In the genomic region with DNA sequence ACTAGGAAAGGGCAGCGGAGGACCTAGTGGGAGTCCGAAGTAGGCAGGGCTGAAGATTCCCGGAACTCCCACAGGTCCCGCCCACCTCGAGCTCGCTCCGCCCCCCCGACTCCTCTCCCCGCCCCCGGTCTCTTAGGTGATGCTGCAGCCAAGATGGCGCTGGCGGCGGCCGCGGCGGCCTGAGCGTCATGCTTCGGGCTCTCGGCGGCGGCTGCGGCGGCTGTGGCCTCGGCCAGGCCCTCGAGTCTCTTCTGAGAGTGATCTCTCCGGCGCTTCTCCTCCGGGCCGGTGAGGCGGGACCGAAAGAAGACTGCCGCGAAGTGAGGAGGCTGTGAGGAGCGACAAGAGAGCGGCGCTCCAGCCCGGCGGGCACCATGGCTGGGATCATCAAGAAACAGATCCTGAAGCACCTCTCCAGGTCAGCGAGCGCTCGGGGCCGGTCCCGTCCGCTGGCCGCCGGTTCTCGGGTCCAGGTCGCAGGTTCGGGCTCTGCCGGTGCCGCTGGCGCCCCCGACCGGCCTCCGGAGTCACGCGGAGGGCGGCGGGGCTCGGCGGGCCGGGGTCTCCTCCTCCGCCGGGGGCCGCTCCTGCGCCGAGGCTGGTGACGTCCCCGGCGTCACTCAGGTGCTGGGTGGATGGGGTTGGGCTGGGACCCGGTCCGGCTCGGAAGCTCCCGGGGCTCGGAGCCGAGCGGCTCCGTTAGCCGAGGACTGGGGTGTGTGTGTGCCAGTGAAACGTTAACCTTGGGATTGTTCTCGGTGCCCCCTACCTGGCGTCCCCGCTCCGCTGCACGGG, we compare ENCODE assay signal across 8 mouse cellular contexts. TPM values are rescaled to one million over a fixed set of nuclear protein-coding genes. Genes with fewer than 3 reads are reported as not detected.
DNase-seq lines count a peak whose midpoint lies in the region; ATAC-seq and TF ChIP-seq lines count a peak whose summit lies in the region.

A gene (plus strand): TSS at position 121 of the 795 bp plus-strand sequence.

- H3K4me1 ChIP-seq in E14TG2a.4 (replicated peaks; ENCODE audit: low read depth, low read length) = peaks cover 11% of the 10 kb centered on the region
- peaks cover 9% of the 10 kb centered on the region for H3K4me1 ChIP-seq in forebrain, embryonic 12.5 days
- H3K4me1 ChIP-seq in heart, embryonic 16.5 days (ENCODE audit: control insufficient read depth, insufficient read depth, low read length) = peaks cover 15% of the 10 kb centered on the region
- H3K4me1 ChIP-seq in liver, embryonic 14.5 days (replicated peaks; ENCODE audit: control insufficient read depth in 2 of 2, insufficient read depth in 2 of 2, low read length in 1 of 2) = peaks cover 5 to 12% of the 10 kb centered on the region in 2 experiments
- H3K4me1 ChIP-seq in stomach, embryonic 15.5 days = 0 out of 2 replicates have a peak, but pooled peaks cover 4% of the 10 kb centered on the region

- H3K36me3 ChIP-seq in E14TG2a.4 (ENCODE audit: insufficient read depth, low read length) = no peaks in the 10 kb centered on the region
- H3K36me3 ChIP-seq in forebrain, embryonic 12.5 days (replicated peaks) = no peaks in the 10 kb centered on the region
- H3K36me3 ChIP-seq in heart, embryonic 16.5 days (ENCODE audit: control insufficient read depth, insufficient read depth) = no peaks in the 10 kb centered on the region
- H3K36me3 ChIP-seq in liver, embryonic 14.5 days (replicated peaks; ENCODE audit: control insufficient read depth, insufficient read depth, low read depth) = no peaks in the 10 kb centered on the region
- no peaks in the 10 kb centered on the region for H3K36me3 ChIP-seq in stomach, embryonic 15.5 days

- DNase-seq in c-Kit-positive CD71-positive TER-119-positive erythroid progenitor cells, embryonic 14.5 days (ENCODE audit: low spot score) = peak; percentile 91
- peak; percentile 94 to 98 for DNase-seq in kidney, postnatal 36 days
- DNase-seq in liver, embryonic 14.5 days (ENCODE audit: low read depth in 3 of 3, low spot score in 3 of 3) = peak; percentile 80 to 84 (median 80)
- DNase-seq in neural tube, embryonic 10.5 days (ENCODE audit: extremely low spot score, low spot score) = peak; percentile 91

- H3K27ac ChIP-seq in forebrain, embryonic 12.5 days = peak within 1 kb of the TSS; percentile 85
- peak within 1 kb of the TSS; percentile 94 for H3K27ac ChIP-seq in heart, embryonic 16.5 days (ENCODE audit: low read length)
- H3K27ac ChIP-seq in liver, embryonic 14.5 days = peak within 1 kb of the TSS; percentile 50
- H3K27ac ChIP-seq in stomach, embryonic 15.5 days = peak within 1 kb of the TSS; percentile 85

- peak within 1 kb of the TSS; percentile 73 for H3K4me2 ChIP-seq in forebrain, embryonic 12.5 days
- H3K4me2 ChIP-seq in heart, embryonic 16.5 days (ENCODE audit: low read depth, low read length) = peak within 1 kb of the TSS; percentile 76
- peak within 1 kb of the TSS; percentile 85 for H3K4me2 ChIP-seq in liver, embryonic 14.5 days (ENCODE audit: low read depth)
- peak within 1 kb of the TSS; percentile 66 for H3K4me2 ChIP-seq in stomach, embryonic 15.5 days

- WGBS in forebrain, embryonic 12.5 days = under 1% methylated on average over 80 of the region's 85 CpGs
- under 1% methylated on average over 81 of the region's 85 CpGs for WGBS in heart, embryonic 16.5 days
- under 1% methylated on average over 80 of the region's 85 CpGs for WGBS in liver, embryonic 14.5 days (ENCODE audit: insufficient replicate concordance)
- under 1% methylated on average over 82 of the region's 85 CpGs for WGBS in stomach, embryonic 15.5 days

- TF ChIP-seq CTCF in E14TG2a.4 (conservative IDR thresholded peaks at IDR 0.05; ENCODE audit: low read length) = no peak
- TF ChIP-seq CTCF in liver, embryonic 14.5 days (IDR thresholded peaks at IDR 0.05; ENCODE audit: low read depth) = no peak

- H3K9ac ChIP-seq in forebrain, embryonic 12.5 days = peak within 1 kb of the TSS; percentile 80
- H3K9ac ChIP-seq in heart, embryonic 16.5 days (ENCODE audit: low read length) = peak within 1 kb of the TSS; percentile 98
- H3K9ac ChIP-seq in liver, embryonic 14.5 days (replicated peaks) = peak within 1 kb of the TSS; percentile 94
- peak within 1 kb of the TSS; percentile 67 for H3K9ac ChIP-seq in stomach, embryonic 15.5 days

- H3K4me3 ChIP-seq in E14TG2a.4 (replicated peaks; ENCODE audit: low read length) = peak within 1 kb of the TSS; percentile 97
- H3K4me3 ChIP-seq in forebrain, embryonic 12.5 days (replicated peaks) = peak within 1 kb of the TSS; percentile 90
- H3K4me3 ChIP-seq in heart, embryonic 16.5 days (ENCODE audit: low read length) = peak within 1 kb of the TSS; percentile 100
- peak within 1 kb of the TSS; percentile 79 to 99 for H3K4me3 ChIP-seq in liver, embryonic 14.5 days (ENCODE audit: insufficient read depth in 1 of 2, low read depth in 2 of 2, low read length in 2 of 2)
- H3K4me3 ChIP-seq in stomach, embryonic 15.5 days (replicated peaks) = peak within 1 kb of the TSS; percentile 64

- no peak for TF ChIP-seq EP300 in liver, embryonic 14.5 days (IDR thresholded peaks at IDR 0.05; ENCODE audit: low read depth)

- H3K9me3 ChIP-seq in E14TG2a.4 (ENCODE audit: low read length) = no peaks in the 10 kb centered on the region
- H3K9me3 ChIP-seq in forebrain, embryonic 12.5 days = no peaks in the 10 kb centered on the region
- H3K9me3 ChIP-seq in heart, embryonic 16.5 days (replicated peaks; ENCODE audit: control insufficient read depth, low read length) = no peaks in the 10 kb centered on the region
- no peaks in the 10 kb centered on the region for H3K9me3 ChIP-seq in liver, embryonic 14.5 days (ENCODE audit: control insufficient read depth, low read length)
- no peaks in the 10 kb centered on the region for H3K9me3 ChIP-seq in stomach, embryonic 15.5 days

- ATAC-seq in forebrain, embryonic 12.5 days (ENCODE audit: low FRiP score) = peak; percentile 98
- ATAC-seq in heart, embryonic 16.5 days (replicated peaks; ENCODE audit: extremely low read depth, insufficient read depth, low FRiP score) = peak; percentile 96
- ATAC-seq in liver, embryonic 14.5 days (ENCODE audit: insufficient read depth) = peak; percentile 94
- ATAC-seq in stomach, embryonic 15.5 days (ENCODE audit: insufficient read depth, low FRiP score, low read depth) = peak; percentile 94

- no peaks in the 10 kb centered on the region for H3K27me3 ChIP-seq in E14TG2a.4 (ENCODE audit: insufficient read depth, low read length)
- no peaks in the 10 kb centered on the region for H3K27me3 ChIP-seq in forebrain, embryonic 12.5 days
- H3K27me3 ChIP-seq in heart, embryonic 16.5 days (ENCODE audit: control insufficient read depth, insufficient read depth, low read length) = no peaks in the 10 kb centered on the region
- no peaks in the 10 kb centered on the region for H3K27me3 ChIP-seq in liver, embryonic 14.5 days (ENCODE audit: control insufficient read depth, insufficient read depth, low read length)
- no peaks in the 10 kb centered on the region for H3K27me3 ChIP-seq in stomach, embryonic 15.5 days (replicated peaks)

RNA-seq across cellular contexts. Expression of the gene that starts here (rescaled TPM):
- 36.9 and 42.2 TPM in 2 replicates for polyA plus RNA-seq in forebrain, embryonic 12.5 days (2016; fragmentation: Nextera tagmentation; extraction: Ambion mirVana)
- 19.9 and 22.9 TPM in 2 replicates for polyA plus RNA-seq in heart, embryonic 16.5 days (2015; fragmentation: Nextera tagmentation; extraction: Ambion mirVana)
- polyA plus RNA-seq in liver, embryonic 14.5 days (2012; rRNA removed) = 5.7 and 9.6 TPM in 2 replicates
- polyA plus RNA-seq in liver, embryonic 14.5 days (2014; fragmentation: Nextera tagmentation; extraction: Ambion mirVana) = 9.4 and 9.6 TPM in 2 replicates
- polyA plus RNA-seq in stomach, embryonic 15.5 days (2015; fragmentation: Nextera tagmentation; extraction: Ambion mirVana) = 19.9 and 20.7 TPM in 2 replicates

Comparison
In these comparisons a context has a peak if more than half of its experiments do, and no peak if none do; other contexts are left out.
1. Peak in every context shown above with its lines: DNase-seq, ATAC-seq, H3K4me3 ChIP-seq and H3K27ac ChIP-seq.